Mouse (Mus musculus): Measurements from ENCODE around the gene Kcnk13. TPM values are rescaled to one million over a fixed set of nuclear protein-coding genes. Genes with fewer than 3 reads are reported as not detected.

Kcnk13 gene
- polyA plus RNA-seq, 1 experiment from 2014 or later, result 0.41 TPM

DNA sequence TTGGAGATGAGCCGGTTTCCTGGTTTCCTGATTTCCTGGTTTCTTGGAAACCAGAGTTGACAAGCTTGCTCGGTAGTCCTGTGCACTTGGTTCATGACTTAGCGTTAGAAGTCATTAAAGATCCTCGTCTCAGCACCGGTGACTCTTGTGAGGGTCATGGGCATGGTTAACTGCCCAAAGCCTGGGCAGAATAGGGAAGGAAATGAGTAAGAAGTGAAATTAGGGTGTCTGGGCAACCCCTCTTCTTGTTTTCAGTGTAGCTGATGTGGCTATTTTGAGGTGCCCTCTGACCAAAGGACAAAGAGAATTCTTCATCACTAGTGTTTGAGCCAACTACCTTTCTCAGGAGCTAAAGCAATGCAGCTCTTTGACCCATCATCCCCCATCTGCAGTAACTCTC is 41.0 kb downstream of the Kcnk13 start:
- H3K36me3 ChIP-seq (replicated peaks; ENCODE audit: control insufficient read depth, insufficient read depth, low read depth, low read length), result no peaks in the 10 kb centered on the region
- no peak overlapping the region for H3K9ac ChIP-seq (replicated peaks; ENCODE audit: low read length)
- DNase-seq (ENCODE audit: low spot score) (no peak), ATAC-seq (replicated peaks; ENCODE audit: insufficient number of reproducible peaks, low FRiP score, low TSS enrichment, low read depth) (no peak)
- no peaks in the 10 kb centered on the region for H3K4me1 ChIP-seq (ENCODE audit: control insufficient read depth, insufficient read depth, low read length)
- no peaks in the 10 kb centered on the region for H3K27me3 ChIP-seq (ENCODE audit: control insufficient read depth, insufficient read depth, low read length)
- no peak overlapping the region for H3K4me2 ChIP-seq (ENCODE audit: low read depth, low read length)
- H3K4me3 ChIP-seq (ENCODE audit: low read depth, low read length), result no peak overlapping the region
- no peaks in the 10 kb centered on the region for H3K9me3 ChIP-seq (replicated peaks; ENCODE audit: control insufficient read depth, low read length)
- 91% methylated on average over 5 of the region's 5 CpGs for WGBS
- no peak overlapping the region for H3K27ac ChIP-seq (replicated peaks; ENCODE audit: low read depth, low read length)

- Histone ChIP-seq H3K9ac (replicated peaks; ENCODE audit: low read length) (no peak overlapping the region), H3K27ac (replicated peaks; ENCODE audit: low read depth, low read length) (no peak overlapping the region), H3K36me3 (replicated peaks; ENCODE audit: control insufficient read depth, insufficient read depth, low read depth, low read length) (no peaks in the 10 kb centered on the region), H3K4me2 (ENCODE audit: low read depth, low read length) (no peak overlapping the region), H3K4me3 (ENCODE audit: low read depth, low read length) (no peak overlapping the region), H3K4me1 (ENCODE audit: control insufficient read depth, insufficient read depth, low read length) (no peaks in the 10 kb centered on the region), H3K27me3 (ENCODE audit: control insufficient read depth, insufficient read depth, low read length) (no peaks in the 10 kb centered on the region), H3K9me3 (replicated peaks; ENCODE audit: control insufficient read depth, low read length) (no peaks in the 10 kb centered on the region)
- no peak for DNase-seq (ENCODE audit: low spot score)
- ATAC-seq (replicated peaks; ENCODE audit: insufficient number of reproducible peaks, low FRiP score, low TSS enrichment, low read depth), result no peak
- WGBS, result 83% methylated on average over 2 of the region's 2 CpGs
These were observed 42.4 kb downstream of the Kcnk13 start for GRCm38 (mm10) chr12:100006681-100007080.

GRCm38 (mm10) chr12:100012839-100013238 is 48.5 kb downstream of the Kcnk13 start:
- H3K27me3 ChIP-seq (ENCODE audit: control insufficient read depth, insufficient read depth, low read length), result no peaks in the 10 kb centered on the region
- H3K4me1 ChIP-seq (ENCODE audit: control insufficient read depth, insufficient read depth, low read length), result no peaks in the 10 kb centered on the region
- DNase-seq (ENCODE audit: low spot score) (no peak), ATAC-seq (replicated peaks; ENCODE audit: insufficient number of reproducible peaks, low FRiP score, low TSS enrichment, low read depth) (no peak)
- no peak overlapping the region for H3K4me3 ChIP-seq (ENCODE audit: low read depth, low read length)
- H3K9ac ChIP-seq (replicated peaks; ENCODE audit: low read length), result no peak overlapping the region
- no peaks in the 10 kb centered on the region for H3K9me3 ChIP-seq (replicated peaks; ENCODE audit: control insufficient read depth, low read length)
- no peak overlapping the region for H3K4me2 ChIP-seq (ENCODE audit: low read depth, low read length)
- no peak overlapping the region for H3K27ac ChIP-seq (replicated peaks; ENCODE audit: low read depth, low read length)
- no peaks in the 10 kb centered on the region for H3K36me3 ChIP-seq (replicated peaks; ENCODE audit: control insufficient read depth, insufficient read depth, low read depth, low read length)
- 93% methylated on average over 3 of the region's 3 CpGs for WGBS

GRCm38 (mm10) chr12:100015146-100015545 is 50.8 kb downstream of the Kcnk13 start:
- Histone ChIP-seq H3K4me3 (ENCODE audit: low read depth, low read length) (no peak overlapping the region), H3K4me2 (ENCODE audit: low read depth, low read length) (no peak overlapping the region), H3K27me3 (ENCODE audit: control insufficient read depth, insufficient read depth, low read length) (no peaks in the 10 kb centered on the region), H3K36me3 (replicated peaks; ENCODE audit: control insufficient read depth, insufficient read depth, low read depth, low read length) (no peaks in the 10 kb centered on the region), H3K27ac (replicated peaks; ENCODE audit: low read depth, low read length) (no peak overlapping the region), H3K9ac (replicated peaks; ENCODE audit: low read length) (no peak overlapping the region), H3K9me3 (replicated peaks; ENCODE audit: control insufficient read depth, low read length) (no peaks in the 10 kb centered on the region), H3K4me1 (ENCODE audit: control insufficient read depth, insufficient read depth, low read length) (no peaks in the 10 kb centered on the region)
- no peak for DNase-seq (ENCODE audit: low spot score)
- 82% methylated on average over 5 of the region's 5 CpGs for WGBS
- no peak for ATAC-seq (replicated peaks; ENCODE audit: insufficient number of reproducible peaks, low FRiP score, low TSS enrichment, low read depth)

- Histone ChIP-seq H3K27ac (replicated peaks; ENCODE audit: low read depth, low read length) (no peak overlapping the region), H3K4me3 (ENCODE audit: low read depth, low read length) (no peak overlapping the region), H3K9ac (replicated peaks; ENCODE audit: low read length) (no peak overlapping the region), H3K4me2 (ENCODE audit: low read depth, low read length) (no peak overlapping the region), H3K4me1 (ENCODE audit: control insufficient read depth, insufficient read depth, low read length) (no peaks in the 10 kb centered on the region), H3K36me3 (replicated peaks; ENCODE audit: control insufficient read depth, insufficient read depth, low read depth, low read length) (no peaks in the 10 kb centered on the region), H3K27me3 (ENCODE audit: control insufficient read depth, insufficient read depth, low read length) (no peaks in the 10 kb centered on the region), H3K9me3 (replicated peaks; ENCODE audit: control insufficient read depth, low read length) (no peaks in the 10 kb centered on the region)
- WGBS, result 87% methylated on average over 6 of the region's 6 CpGs
- ATAC-seq (replicated peaks; ENCODE audit: insufficient number of reproducible peaks, low FRiP score, low TSS enrichment, low read depth) (no peak), DNase-seq (ENCODE audit: low spot score) (no peak)
These were observed 53.4 kb downstream of the Kcnk13 start for GRCm38 (mm10) chr12:100017709-100018108.

DNA sequence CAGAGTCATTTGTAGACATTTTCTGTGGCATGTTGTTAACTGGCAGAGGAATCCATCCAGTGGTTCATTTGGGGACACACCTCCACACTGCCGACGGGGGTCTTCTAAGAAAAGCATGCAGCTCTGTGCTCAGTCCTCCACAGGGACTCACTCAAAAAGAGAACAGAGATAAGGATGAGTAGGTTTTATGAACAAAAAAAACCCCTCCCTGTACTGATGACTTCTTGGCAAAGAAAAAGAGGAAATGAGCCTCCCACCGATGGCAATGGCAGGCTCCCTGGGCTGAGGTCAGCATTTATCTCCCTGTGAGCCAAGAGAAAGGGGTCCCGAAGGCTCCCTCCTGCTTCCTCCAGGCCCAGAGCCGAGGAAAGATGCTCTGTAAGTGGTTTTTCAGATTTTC is 58.2 kb downstream of the Kcnk13 start:
- ATAC-seq (replicated peaks; ENCODE audit: insufficient number of reproducible peaks, low FRiP score, low TSS enrichment, low read depth) (no peak), DNase-seq (ENCODE audit: low spot score) (no peak)
- WGBS, result 82% methylated on average over 5 of the region's 5 CpGs
- no peaks in the 10 kb centered on the region for H3K9me3 ChIP-seq (replicated peaks; ENCODE audit: control insufficient read depth, low read length)
- no peak overlapping the region for H3K4me3 ChIP-seq (ENCODE audit: low read depth, low read length)
- H3K27me3 ChIP-seq (ENCODE audit: control insufficient read depth, insufficient read depth, low read length), result no peaks in the 10 kb centered on the region
- no peaks in the 10 kb centered on the region for H3K4me1 ChIP-seq (ENCODE audit: control insufficient read depth, insufficient read depth, low read length)
- H3K27ac ChIP-seq (replicated peaks; ENCODE audit: low read depth, low read length), result no peak overlapping the region
- no peak overlapping the region for H3K9ac ChIP-seq (replicated peaks; ENCODE audit: low read length)
- no peaks in the 10 kb centered on the region for H3K36me3 ChIP-seq (replicated peaks; ENCODE audit: control insufficient read depth, insufficient read depth, low read depth, low read length)
- no peak overlapping the region for H3K4me2 ChIP-seq (ENCODE audit: low read depth, low read length)

DNA sequence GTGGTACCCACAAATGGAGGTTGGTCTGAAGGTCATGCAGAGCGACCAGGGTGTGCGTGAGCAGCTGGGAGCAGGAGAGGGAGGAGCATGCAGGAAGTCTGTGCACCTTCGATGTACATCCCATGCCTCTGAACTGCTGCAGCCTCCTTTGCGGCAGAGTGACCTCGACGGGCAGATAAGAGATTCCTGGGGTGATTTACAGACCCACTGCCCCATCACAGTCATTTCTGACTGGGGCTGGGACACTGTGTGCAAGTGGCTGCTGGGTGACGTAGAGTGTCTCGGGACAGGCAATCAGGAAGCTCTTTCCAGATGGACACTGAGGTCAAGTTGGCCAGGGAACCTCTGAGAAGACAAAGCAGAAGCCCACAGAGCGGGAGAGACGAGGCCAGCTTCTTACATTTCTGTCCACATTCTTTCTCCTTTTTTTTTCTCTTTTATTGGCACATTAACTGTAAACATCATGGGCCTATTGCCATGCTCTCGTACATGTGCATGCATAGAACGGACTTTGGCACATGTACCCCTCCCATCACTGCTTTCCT is 59.6 kb downstream of the Kcnk13 start:
- H3K4me3 ChIP-seq (ENCODE audit: low read depth, low read length), result no peak overlapping the region
- H3K36me3 ChIP-seq (replicated peaks; ENCODE audit: control insufficient read depth, insufficient read depth, low read depth, low read length), result no peaks in the 10 kb centered on the region
- H3K9ac ChIP-seq (replicated peaks; ENCODE audit: low read length), result no peak overlapping the region
- DNase-seq (ENCODE audit: low spot score) (no peak), ATAC-seq (replicated peaks; ENCODE audit: insufficient number of reproducible peaks, low FRiP score, low TSS enrichment, low read depth) (no peak)
- H3K4me2 ChIP-seq (ENCODE audit: low read depth, low read length), result no peak overlapping the region
- no peaks in the 10 kb centered on the region for H3K9me3 ChIP-seq (replicated peaks; ENCODE audit: control insufficient read depth, low read length)
- H3K27me3 ChIP-seq (ENCODE audit: control insufficient read depth, insufficient read depth, low read length), result no peaks in the 10 kb centered on the region
- no peak overlapping the region for H3K27ac ChIP-seq (replicated peaks; ENCODE audit: low read depth, low read length)
- WGBS, result 85% methylated on average over 12 of the region's 12 CpGs
- no peaks in the 10 kb centered on the region for H3K4me1 ChIP-seq (ENCODE audit: control insufficient read depth, insufficient read depth, low read length)

DNA sequence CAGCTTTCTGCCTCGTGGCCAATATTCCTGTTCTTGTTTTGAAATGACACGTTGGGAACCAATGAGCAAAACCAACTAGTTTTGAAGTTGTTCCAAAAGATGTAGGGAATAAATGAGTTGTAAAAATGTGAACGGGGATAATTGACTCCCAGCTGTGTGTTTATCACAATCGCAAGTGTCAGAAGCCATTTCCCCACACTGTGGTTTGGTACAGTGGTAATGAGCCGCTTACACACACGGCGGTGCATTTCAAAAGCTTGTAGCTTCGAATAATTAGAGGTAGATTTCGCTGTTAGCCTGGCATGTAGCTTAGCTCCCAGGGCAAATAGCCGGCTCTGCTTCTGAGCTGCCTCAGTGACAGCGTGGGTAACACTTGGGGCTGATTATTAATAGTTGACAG is 61.4 kb downstream of the Kcnk13 start:
- H3K4me3 ChIP-seq (ENCODE audit: low read depth, low read length), result no peak overlapping the region
- no peaks in the 10 kb centered on the region for H3K9me3 ChIP-seq (replicated peaks; ENCODE audit: control insufficient read depth, low read length)
- ATAC-seq (replicated peaks; ENCODE audit: insufficient number of reproducible peaks, low FRiP score, low TSS enrichment, low read depth), result no peak
- no peak overlapping the region for H3K27ac ChIP-seq (replicated peaks; ENCODE audit: low read depth, low read length)
- no peak overlapping the region for H3K4me2 ChIP-seq (ENCODE audit: low read depth, low read length)
- 77% methylated on average over 11 of the region's 11 CpGs for WGBS
- no peak for DNase-seq (ENCODE audit: low spot score)
- no peaks in the 10 kb centered on the region for H3K4me1 ChIP-seq (ENCODE audit: control insufficient read depth, insufficient read depth, low read length)
- no peaks in the 10 kb centered on the region for H3K36me3 ChIP-seq (replicated peaks; ENCODE audit: control insufficient read depth, insufficient read depth, low read depth, low read length)
- no peaks in the 10 kb centered on the region for H3K27me3 ChIP-seq (ENCODE audit: control insufficient read depth, insufficient read depth, low read length)
- no peak overlapping the region for H3K9ac ChIP-seq (replicated peaks; ENCODE audit: low read length)

Measured in embryonic facial prominence, embryonic 11.5 days (tissue).